Mouse (Mus musculus) embryo, embryonic 10.5 days (tissue): ENCODE results near the gene Map3k7cl.

Experiments used
- DNase-seq: peaks from one replicate; pipeline ENCODE4 v3.0.0-alpha.2; 2015; ENCODE audit warnings: low spot score

Map3k7cl gene

GRCm38 (mm10) chr16:87552907-87553691, at the start of gene Map3k7cl:
Gene Map3k7cl, plus strand, starts transcription at chr16:87553330.
- no peak for DNase-seq

GRCm38 (mm10) chr16:87511706-87512105, 41.4 kb upstream of the Map3k7cl start:
- no peak for DNase-seq

- DNase-seq: no peak
Observed at GRCm38 (mm10) chr16:87512331-87512730, 40.8 kb upstream of the Map3k7cl start.

- DNase-seq: no peak
Observed at GRCm38 (mm10) chr16:87524228-87524627, 28.9 kb upstream of the Map3k7cl start.

- DNase-seq: no peak
Observed at GRCm38 (mm10) chr16:87527553-87528249, 25.4 kb upstream of the Map3k7cl start.

GRCm38 (mm10) chr16:87528755-87529154, 24.4 kb upstream of the Map3k7cl start:
- no peak for DNase-seq

- DNase-seq: peak; percentile 25
Observed at GRCm38 (mm10) chr16:87548348-87548747, 4.8 kb upstream of the Map3k7cl start.

- DNase-seq: no peak
Observed at GRCm38 (mm10) chr16:87556320-87556719, 3.2 kb downstream of the Map3k7cl start.

GRCm38 (mm10) chr16:87561501-87561900, 8.4 kb downstream of the Map3k7cl start:
- no peak for DNase-seq

GRCm38 (mm10) chr16:87563524-87563923, 10.4 kb downstream of the Map3k7cl start:
- DNase-seq: no peak

- no peak for DNase-seq
Observed at GRCm38 (mm10) chr16:87564564-87564963, 11.4 kb downstream of the Map3k7cl start.

- no peak for DNase-seq
Observed at GRCm38 (mm10) chr16:87567572-87567971, 14.4 kb downstream of the Map3k7cl start.

- no peak for DNase-seq
Observed at GRCm38 (mm10) chr16:87568241-87568640, 15.1 kb downstream of the Map3k7cl start.

- DNase-seq: no peak
Observed at GRCm38 (mm10) chr16:87569576-87570105, 16.5 kb downstream of the Map3k7cl start.

GRCm38 (mm10) chr16:87570334-87570733, 17.2 kb downstream of the Map3k7cl start:
- DNase-seq: no peak

- DNase-seq: no peak
Observed at GRCm38 (mm10) chr16:87573409-87573808, 20.3 kb downstream of the Map3k7cl start.

- DNase-seq: no peak
Observed at GRCm38 (mm10) chr16:87574160-87574559, 21.0 kb downstream of the Map3k7cl start.

GRCm38 (mm10) chr16:87575600-87575999, 22.5 kb downstream of the Map3k7cl start:
- DNase-seq: no peak

GRCm38 (mm10) chr16:87578881-87579280, 25.8 kb downstream of the Map3k7cl start:
- DNase-seq: no peak

- no peak for DNase-seq
Observed at GRCm38 (mm10) chr16:87579462-87579861, 26.3 kb downstream of the Map3k7cl start.

GRCm38 (mm10) chr16:87582776-87583175, 29.6 kb downstream of the Map3k7cl start:
- DNase-seq: no peak

GRCm38 (mm10) chr16:87584618-87585017, 31.5 kb downstream of the Map3k7cl start:
- DNase-seq: no peak
